Mouse (Mus musculus): ENCODE measurements around the gene Nr1d1. TPM values are rescaled to one million over a fixed set of nuclear protein-coding genes. Genes with fewer than 3 reads are reported as not detected.

The Nr1d1 gene
- 2.1 and 2.7 TPM in 2 replicates for polyA plus RNA-seq (2014; fragmentation: Nextera tagmentation; extraction: Ambion mirVana)

DNA sequence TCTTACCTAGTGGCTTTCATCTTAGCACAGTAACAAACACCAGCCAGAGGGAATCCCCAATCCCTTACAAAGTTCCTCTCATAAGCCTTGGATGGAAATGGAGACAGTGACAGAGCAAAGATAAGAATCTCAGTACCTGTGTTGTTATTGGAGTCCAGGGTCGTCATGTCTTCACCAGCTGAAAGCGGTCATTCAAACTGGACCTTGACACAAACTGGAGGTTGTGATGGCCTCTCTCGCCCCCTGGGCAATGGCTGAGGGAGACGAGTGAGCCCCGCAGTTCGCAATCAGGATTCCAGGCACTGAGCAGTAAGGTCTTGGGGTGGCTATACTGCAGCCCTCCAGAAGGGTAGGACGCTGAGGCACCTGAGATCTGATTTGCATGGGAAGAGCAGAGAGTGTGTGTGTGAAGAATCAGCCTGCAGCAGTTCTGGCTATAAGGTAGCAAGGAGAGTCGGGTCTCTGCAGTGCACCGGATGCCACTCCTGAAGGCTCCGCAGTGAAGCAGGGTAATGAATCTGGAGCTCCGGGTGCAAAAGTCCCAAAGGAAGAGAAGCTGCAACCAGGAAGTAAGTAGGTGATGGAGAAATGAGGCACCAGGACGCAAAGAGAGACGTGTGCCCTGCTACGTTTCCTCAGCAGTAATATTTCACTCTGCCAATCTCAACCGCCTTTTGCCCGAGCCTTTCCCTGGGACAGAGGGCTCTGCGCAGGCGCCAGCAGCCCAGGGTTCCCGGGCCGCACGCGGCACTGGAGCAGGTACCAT, at the start of gene Nr1d1:
Gene Nr1d1 (minus strand): TSS at position 752 of the 766 bp plus-strand sequence.
- H3K4me1 ChIP-seq (replicated peaks; ENCODE audit: control insufficient read depth, insufficient read depth, low read length) = peaks cover 64% of the 10 kb centered on the region
- WGBS = under 1% methylated on average over 22 of the region's 22 CpGs
- DNase-seq (ENCODE audit: low spot score) (no peak), ATAC-seq (replicated peaks; ENCODE audit: low FRiP score) (no peak)
- H3K4me2 ChIP-seq = peak within 1 kb of the TSS; percentile 81
- peak within 1 kb of the TSS; percentile 54 for H3K9ac ChIP-seq (ENCODE audit: low read depth, low read length)
- no peaks in the 10 kb centered on the region for H3K27me3 ChIP-seq (replicated peaks; ENCODE audit: control insufficient read depth, insufficient read depth, low read length)
- H3K36me3 ChIP-seq (ENCODE audit: control insufficient read depth, insufficient read depth, low read length) = peaks cover 2% of the 10 kb centered on the region; the same call in 1 of the 2 replicates
- peak within 1 kb of the TSS; percentile 65 for H3K27ac ChIP-seq (ENCODE audit: low read depth, low read length)
- H3K4me3 ChIP-seq (ENCODE audit: low read depth, low read length) = peak within 1 kb of the TSS; percentile 50
- no peaks in the 10 kb centered on the region for H3K9me3 ChIP-seq (ENCODE audit: control insufficient read depth, low read length)

DNA sequence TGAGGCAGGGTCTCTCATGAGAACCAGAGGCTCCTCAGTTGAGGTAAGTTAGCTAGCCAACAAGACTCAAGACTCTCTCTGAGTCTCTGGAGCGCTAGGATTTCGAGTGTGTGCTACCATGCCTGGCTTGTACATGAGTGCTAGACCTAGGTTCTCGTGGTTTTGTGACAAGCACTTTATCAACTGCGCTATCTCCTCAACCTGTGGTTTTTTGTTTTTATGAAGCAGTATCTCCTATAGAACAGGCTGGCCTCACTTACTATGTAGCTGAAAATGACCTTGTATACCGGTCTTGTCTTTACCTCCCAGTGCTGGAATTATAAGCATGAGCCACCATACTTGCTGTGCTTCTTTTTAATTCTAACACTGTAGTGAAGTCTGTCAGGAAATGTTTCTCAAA, 45.8 kb upstream of the Nr1d1 start:
- no peak overlapping the region for H3K4me2 ChIP-seq
- DNase-seq (ENCODE audit: low spot score) = no peak
- H3K27me3 ChIP-seq (replicated peaks; ENCODE audit: control insufficient read depth, insufficient read depth, low read length) = no peaks in the 10 kb centered on the region
- peak; percentile 51; the same call in 1 of the 2 replicates for ATAC-seq (replicated peaks; ENCODE audit: low FRiP score)
- H3K4me1 ChIP-seq (replicated peaks; ENCODE audit: control insufficient read depth, insufficient read depth, low read length) = no peaks in the 10 kb centered on the region; the same call in 1 of the 2 replicates
- H3K9ac ChIP-seq (ENCODE audit: low read depth, low read length) = no peak overlapping the region
- peaks cover 67% of the 10 kb centered on the region for H3K36me3 ChIP-seq (ENCODE audit: control insufficient read depth, insufficient read depth, low read length)
- no peak overlapping the region for H3K4me3 ChIP-seq (ENCODE audit: low read depth, low read length)
- WGBS = 60% methylated on average over 5 of the region's 5 CpGs
- no peaks in the 10 kb centered on the region for H3K9me3 ChIP-seq (ENCODE audit: control insufficient read depth, low read length)
- no peak overlapping the region for H3K27ac ChIP-seq (ENCODE audit: low read depth, low read length)

DNA sequence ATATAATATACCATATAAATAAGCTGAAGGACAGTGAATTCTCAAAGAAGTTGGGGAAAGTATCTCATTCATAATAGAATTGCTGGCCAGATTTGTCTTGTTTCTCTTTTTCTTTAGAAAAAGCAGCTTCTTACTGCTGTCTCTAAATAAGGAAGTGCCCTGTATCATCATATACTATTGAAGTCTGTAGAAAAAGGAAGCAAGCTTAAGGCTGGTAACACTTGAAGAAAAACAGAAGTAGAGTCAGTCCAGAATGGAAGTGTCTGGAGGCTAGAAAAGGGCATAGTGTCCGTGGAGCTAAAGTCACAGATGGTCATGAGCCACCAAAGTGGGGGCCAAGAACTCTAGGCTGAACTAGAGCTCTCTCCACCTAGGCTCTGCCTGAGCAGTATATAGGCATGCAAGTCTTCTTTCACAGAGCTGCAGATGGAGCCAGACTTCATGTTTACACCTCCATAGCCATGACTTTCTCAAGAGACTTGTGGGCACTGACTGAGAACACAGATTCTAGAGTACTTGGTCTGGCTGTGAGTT, 41.6 kb upstream of the Nr1d1 start:
- no peak for DNase-seq (ENCODE audit: low spot score)
- no peak overlapping the region for H3K9ac ChIP-seq (ENCODE audit: low read depth, low read length)
- no peak for ATAC-seq (replicated peaks; ENCODE audit: low FRiP score)
- H3K36me3 ChIP-seq (ENCODE audit: control insufficient read depth, insufficient read depth, low read length) = peaks cover 58% of the 10 kb centered on the region
- no peaks in the 10 kb centered on the region for H3K9me3 ChIP-seq (ENCODE audit: control insufficient read depth, low read length)
- no peak overlapping the region for H3K4me3 ChIP-seq (ENCODE audit: low read depth, low read length)
- H3K4me2 ChIP-seq = no peak overlapping the region; the same call in 1 of the 2 replicates
- no peaks in the 10 kb centered on the region for H3K27me3 ChIP-seq (replicated peaks; ENCODE audit: control insufficient read depth, insufficient read depth, low read length)
- no peak overlapping the region for H3K27ac ChIP-seq (ENCODE audit: low read depth, low read length)
- WGBS = 56% methylated on average over 1 of the region's 1 CpGs
- H3K4me1 ChIP-seq (replicated peaks; ENCODE audit: control insufficient read depth, insufficient read depth, low read length) = no peaks in the 10 kb centered on the region; the same call in 1 of the 2 replicates

DNA sequence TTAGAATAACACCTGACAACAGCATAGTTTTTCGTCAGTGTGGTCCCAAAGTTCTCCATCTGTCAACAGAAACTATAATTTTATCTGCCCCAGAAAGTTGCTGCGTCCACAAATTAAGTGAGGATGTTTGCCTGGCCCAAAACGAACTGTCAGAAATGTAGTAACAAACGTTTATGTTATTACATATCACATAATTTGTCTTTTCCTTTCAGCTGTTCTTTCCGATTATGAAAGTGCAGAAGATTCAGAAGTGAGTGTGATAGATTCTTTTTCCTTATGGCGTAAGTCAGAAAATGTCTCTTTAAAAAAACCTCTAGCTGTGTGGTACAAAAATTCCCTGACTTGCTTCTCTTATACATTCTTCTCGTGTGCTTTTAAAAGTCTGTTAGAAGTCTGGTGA, 35.6 kb upstream of the Nr1d1 start:
- Histone ChIP-seq H3K4me2 (peak overlapping the region; percentile 83), H3K9me3 (ENCODE audit: control insufficient read depth, low read length) (no peaks in the 10 kb centered on the region), H3K36me3 (ENCODE audit: control insufficient read depth, insufficient read depth, low read length) (peaks cover 27% of the 10 kb centered on the region), H3K4me1 (replicated peaks; ENCODE audit: control insufficient read depth, insufficient read depth, low read length) (peaks cover 12% of the 10 kb centered on the region; the same call in 1 of the 2 replicates), H3K4me3 (ENCODE audit: low read depth, low read length) (peak overlapping the region; percentile 75), H3K27ac (ENCODE audit: low read depth, low read length) (peak overlapping the region; percentile 87; the same call in 1 of the 2 replicates), H3K27me3 (replicated peaks; ENCODE audit: control insufficient read depth, insufficient read depth, low read length) (no peaks in the 10 kb centered on the region), H3K9ac (ENCODE audit: low read depth, low read length) (peak overlapping the region; percentile 88)
- WGBS = 60% methylated on average over 7 of the region's 7 CpGs
- DNase-seq (ENCODE audit: low spot score) (no peak), ATAC-seq (replicated peaks; ENCODE audit: low FRiP score) (no peak)

DNA sequence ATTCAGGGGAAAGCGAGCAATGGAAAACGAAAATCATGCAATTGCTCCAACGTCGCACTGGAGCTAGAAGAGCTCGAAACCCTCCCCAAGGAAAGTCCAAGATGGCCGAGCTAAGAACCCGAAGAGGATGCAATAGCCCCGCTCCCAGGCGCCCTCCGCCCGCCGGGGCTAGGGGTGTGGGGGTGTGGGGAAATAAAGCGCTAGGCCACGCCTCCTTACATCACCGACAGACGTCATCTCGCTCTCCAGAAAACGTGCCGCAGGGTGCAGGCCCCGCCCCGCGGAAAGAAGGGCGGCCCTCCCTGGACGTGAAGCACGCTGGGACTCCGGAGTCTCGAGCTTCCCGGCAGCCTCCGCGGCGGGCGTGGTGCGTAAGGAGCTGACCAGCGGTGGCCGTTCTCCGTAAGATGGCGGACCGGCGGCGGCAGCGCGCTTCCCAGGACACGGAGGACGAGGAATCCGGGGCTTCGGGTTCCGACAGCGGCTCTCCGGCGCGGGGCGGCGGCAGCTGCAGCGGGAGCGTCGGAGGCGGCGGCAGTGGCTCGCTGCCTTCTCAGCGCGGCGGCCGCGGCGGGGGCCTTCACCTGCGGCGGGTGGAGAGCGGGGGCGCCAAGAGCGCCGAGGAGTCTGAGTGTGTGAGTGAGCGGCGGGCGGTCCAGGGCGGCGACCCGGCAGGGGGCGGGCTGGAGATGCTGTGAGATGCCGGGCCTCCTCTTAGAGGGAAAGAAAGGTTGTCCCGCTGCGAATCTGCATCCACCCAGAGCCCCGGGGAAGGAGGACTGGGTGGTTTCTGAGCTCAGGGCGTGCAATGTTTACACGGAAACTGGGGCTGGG, 34.5 kb upstream of the Nr1d1 start:
- DNase-seq (ENCODE audit: low spot score) (peak; percentile 98), ATAC-seq (replicated peaks; ENCODE audit: low FRiP score) (peak; percentile 99)
- Histone ChIP-seq H3K36me3 (ENCODE audit: control insufficient read depth, insufficient read depth, low read length) (peaks cover 33% of the 10 kb centered on the region), H3K27me3 (replicated peaks; ENCODE audit: control insufficient read depth, insufficient read depth, low read length) (no peaks in the 10 kb centered on the region), H3K4me1 (replicated peaks; ENCODE audit: control insufficient read depth, insufficient read depth, low read length) (peaks cover 12% of the 10 kb centered on the region; the same call in 1 of the 2 replicates), H3K27ac (ENCODE audit: low read depth, low read length) (peak overlapping the region; percentile 87), H3K9me3 (ENCODE audit: control insufficient read depth, low read length) (no peaks in the 10 kb centered on the region), H3K4me2 (peak overlapping the region; percentile 83), H3K4me3 (ENCODE audit: low read depth, low read length) (peak overlapping the region; percentile 75), H3K9ac (ENCODE audit: low read depth, low read length) (peak overlapping the region; percentile 88)
- WGBS = under 1% methylated on average over 78 of the region's 84 CpGs

DNA sequence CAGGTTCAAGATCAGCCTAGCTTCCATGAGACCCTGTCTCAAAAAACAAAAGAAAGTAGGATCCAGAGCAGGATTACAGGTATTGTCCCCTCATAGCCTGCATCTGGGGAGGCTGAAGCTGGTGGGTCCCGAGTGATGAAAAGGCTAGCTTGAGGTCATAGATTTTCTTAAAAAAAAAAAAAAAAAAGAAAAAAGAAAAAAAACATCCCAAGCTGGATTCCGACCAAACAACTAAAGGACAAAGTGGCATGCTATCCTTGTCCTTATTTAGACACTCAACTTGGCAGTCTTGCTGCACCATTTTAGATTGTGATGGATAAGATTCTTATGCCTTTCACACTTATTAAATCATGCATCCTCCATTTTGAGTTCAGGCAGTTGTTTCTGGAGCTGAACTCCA, 33.3 kb upstream of the Nr1d1 start:
- peak overlapping the region; percentile 70; the same call in 1 of the 2 replicates for H3K27ac ChIP-seq (ENCODE audit: low read depth, low read length)
- H3K9me3 ChIP-seq (ENCODE audit: control insufficient read depth, low read length) = no peaks in the 10 kb centered on the region
- H3K27me3 ChIP-seq (replicated peaks; ENCODE audit: control insufficient read depth, insufficient read depth, low read length) = no peaks in the 10 kb centered on the region
- peaks cover 36% of the 10 kb centered on the region for H3K36me3 ChIP-seq (ENCODE audit: control insufficient read depth, insufficient read depth, low read length)
- peaks cover 12% of the 10 kb centered on the region; the same call in 1 of the 2 replicates for H3K4me1 ChIP-seq (replicated peaks; ENCODE audit: control insufficient read depth, insufficient read depth, low read length)
- WGBS = 75% methylated on average over 2 of the region's 2 CpGs
- peak overlapping the region; percentile 75 for H3K4me3 ChIP-seq (ENCODE audit: low read depth, low read length)
- DNase-seq (ENCODE audit: low spot score) (no peak), ATAC-seq (replicated peaks; ENCODE audit: low FRiP score) (no peak)
- no peak overlapping the region for H3K9ac ChIP-seq (ENCODE audit: low read depth, low read length)
- H3K4me2 ChIP-seq = peak overlapping the region; percentile 83

DNA sequence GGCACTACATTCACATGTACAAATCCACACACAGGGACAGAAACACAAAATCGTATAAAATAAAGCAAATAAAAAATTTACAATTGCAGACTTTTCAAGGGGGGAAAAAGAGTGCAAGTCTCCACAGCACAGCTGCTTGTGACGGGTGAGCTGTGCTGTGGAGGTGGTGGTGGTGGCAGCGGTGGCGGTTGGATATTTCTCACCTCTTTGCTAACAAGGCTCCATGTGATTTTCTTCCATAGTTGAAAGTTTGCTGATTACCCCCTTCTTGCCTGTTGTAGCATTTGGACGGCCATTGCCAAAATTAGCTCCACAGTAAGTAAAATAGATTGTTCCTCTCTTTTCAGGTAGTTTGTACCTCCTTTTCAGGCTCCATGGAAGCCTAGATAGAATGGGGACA, 29.5 kb upstream of the Nr1d1 start, which contains the start of gene Casc3:
Gene Casc3 (plus strand): TSS at position 301 of the 400 bp plus-strand sequence.
- Histone ChIP-seq H3K27ac (ENCODE audit: low read depth, low read length) (no peak within 1 kb of the TSS), H3K9me3 (ENCODE audit: control insufficient read depth, low read length) (no peaks in the 10 kb centered on the region)

DNA sequence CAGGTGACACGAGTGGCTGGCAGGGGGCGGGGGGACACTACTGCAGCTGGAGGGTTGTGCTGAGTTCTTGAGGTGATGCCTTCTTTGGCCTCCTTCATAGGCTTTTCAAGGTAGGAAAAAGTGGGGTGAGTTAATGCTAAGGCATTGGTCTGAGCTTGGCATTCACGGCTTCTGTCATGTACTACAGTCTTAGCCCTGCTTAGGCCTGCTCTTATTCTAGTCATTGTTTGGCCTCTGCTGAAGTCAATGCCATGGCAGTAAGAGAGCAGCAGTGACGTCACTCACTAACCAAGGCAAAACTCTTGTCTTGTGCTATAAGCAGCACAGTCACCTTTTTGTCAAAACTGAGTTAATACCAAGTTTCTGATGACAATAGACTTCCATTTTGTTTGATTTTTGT, 22.8 kb upstream of the Nr1d1 start:
- H3K9me3 ChIP-seq (ENCODE audit: control insufficient read depth, low read length) = no peaks in the 10 kb centered on the region
- no peak overlapping the region for H3K27ac ChIP-seq (ENCODE audit: low read depth, low read length)
- peak overlapping the region; percentile 100 for H3K4me3 ChIP-seq (ENCODE audit: low read depth, low read length)
- WGBS = 75% methylated on average over 4 of the region's 4 CpGs
- peak overlapping the region; percentile 100 for H3K9ac ChIP-seq (ENCODE audit: low read depth, low read length)
- H3K27me3 ChIP-seq (replicated peaks; ENCODE audit: control insufficient read depth, insufficient read depth, low read length) = no peaks in the 10 kb centered on the region
- ATAC-seq (replicated peaks; ENCODE audit: low FRiP score) (no peak), DNase-seq (ENCODE audit: low spot score) (no peak)
- peak overlapping the region; percentile 84 for H3K4me2 ChIP-seq
- H3K36me3 ChIP-seq (ENCODE audit: control insufficient read depth, insufficient read depth, low read length) = peaks cover 43% of the 10 kb centered on the region
- H3K4me1 ChIP-seq (replicated peaks; ENCODE audit: control insufficient read depth, insufficient read depth, low read length) = peaks cover 32% of the 10 kb centered on the region

More for the DNA sequence above, 29.5 kb upstream of the Nr1d1 start, which contains the start of gene Casc3:
- H3K4me2 ChIP-seq = no peak within 1 kb of the TSS
- WGBS = 92% methylated on average over 5 of the region's 5 CpGs
- peaks cover 4% of the 10 kb centered on the region; the same call in 1 of the 2 replicates for H3K4me1 ChIP-seq (replicated peaks; ENCODE audit: control insufficient read depth, insufficient read depth, low read length)
- H3K4me3 ChIP-seq (ENCODE audit: low read depth, low read length) = no peak within 1 kb of the TSS
- no peak within 1 kb of the TSS for H3K9ac ChIP-seq (ENCODE audit: low read depth, low read length)
- no peak for ATAC-seq (replicated peaks; ENCODE audit: low FRiP score)
- H3K27me3 ChIP-seq (replicated peaks; ENCODE audit: control insufficient read depth, insufficient read depth, low read length) = no peaks in the 10 kb centered on the region
- peaks cover 52% of the 10 kb centered on the region for H3K36me3 ChIP-seq (ENCODE audit: control insufficient read depth, insufficient read depth, low read length)
- no peak for DNase-seq (ENCODE audit: low spot score)

Data from liver, embryonic 11.5 days (tissue).